Mouse (Mus musculus) thymus, adult 2 months (tissue): ENCODE data around the gene Dnajc11. TPM values are rescaled to one million over a fixed set of nuclear protein-coding genes. Genes with fewer than 3 reads are reported as not detected.
A peak's percentile ranks its signal among the peaks of the same experiment; 100 is the strongest.

Source experiments
- DNase-seq: peaks from one replicate; pipeline ENCODE4 v3.0.0; 2021
- H3K27ac ChIP-seq: fragments of 200-500 bp; 2 replicates; pipeline ENCODE4 v1.5.1; 2012; ENCODE audit warnings: low read length, control low read depth; ENCODE audit not compliant: control insufficient read depth, insufficient read depth
- H3K27me3 ChIP-seq: fragments of 200-500 bp; 2 replicates; pipeline ENCODE4 v1.6.1; 2012; ENCODE audit warnings: mild to moderate bottlenecking, low read length, moderate library complexity, mixed read lengths; ENCODE audit not compliant: control insufficient read depth, insufficient read depth
- H3K36me3 ChIP-seq: fragments of 200-500 bp; 2 replicates; pipeline ENCODE4 v1.6.1; 2012; ENCODE audit warnings: mild to moderate bottlenecking, low read length, moderate library complexity; ENCODE audit not compliant: control insufficient read depth, insufficient read depth
- H3K4me1 ChIP-seq: fragments of 200-500 bp; replicated peaks from 2 replicates; pipeline ENCODE4 v1.6.1; 2012; ENCODE audit warnings: low read length; ENCODE audit not compliant: control insufficient read depth, insufficient read depth
- H3K4me3 ChIP-seq: fragments of 200-500 bp; 2 replicates; pipeline ENCODE4 v1.5.1; 2012; ENCODE audit warnings: mild to moderate bottlenecking, low read length, control low read depth, moderate library complexity; ENCODE audit not compliant: control insufficient read depth, insufficient read depth
- CTCF ChIP-seq: fragments of 200-500 bp; IDR thresholded peaks from 2 replicates; pipeline ENCODE4 v1.5.1; 2012; ENCODE audit warnings: mild to moderate bottlenecking, control low read depth, low read length, moderate library complexity, borderline replicate concordance; ENCODE audit not compliant: control insufficient read depth, poor library complexity, insufficient read depth; ENCODE audit errors: extremely low read depth
- POLR2A ChIP-seq: fragments of 200-500 bp; IDR thresholded peaks from 2 replicates; pipeline ENCODE4 v1.6.1; 2012; ENCODE audit warnings: mild to moderate bottlenecking, low read length, control low read depth, moderate library complexity; ENCODE audit not compliant: control insufficient read depth, poor library complexity, insufficient read depth; ENCODE audit errors: extremely low read depth
- WGBS: fragments of 180-500 bp; shearing (Covaris S2); methylation state at CpG from one replicate; pipeline ENCODE4 v1.1.7; 2018; 5-methylcytosine and 5-hydroxymethylcytosine counted together
- polyA plus RNA-seq: library from polyadenylated mRNA; depleted of rRNA; stranded (reverse); fragments of >200 nt; gene quantifications from 2 replicates; pipeline ENCODE4 v1.2.3, GENCODE M21; 2012

The Dnajc11 gene
- polyA plus RNA-seq, 1 experiment, result 61.4 TPM

GRCm38 (mm10) chr4:151932576-151933504, 651 bp upstream of the Dnajc11 start:
- DNase-seq, result peak; percentile 22
- Histone ChIP-seq H3K4me3 (no peak overlapping the region), H3K4me1 (peaks cover 19% of the 10 kb centered on the region), H3K27ac (no peak overlapping the region), H3K36me3 (no peaks in the 10 kb centered on the region), H3K27me3 (no peaks in the 10 kb centered on the region)
- 38% methylated on average over 13 of the region's 13 CpGs for WGBS
- TF ChIP-seq CTCF, result no peak

- WGBS, result 1% methylated on average over 23 of the region's 23 CpGs
- H3K36me3 ChIP-seq, result no peaks in the 10 kb centered on the region
- TF ChIP-seq CTCF (no peak), POLR2A (no peak)
- peaks cover 19% of the 10 kb centered on the region for H3K4me1 ChIP-seq
- H3K4me3 ChIP-seq, result peak overlapping the region; percentile 49
- no peak for DNase-seq
- H3K27ac ChIP-seq, result no peak overlapping the region
- H3K27me3 ChIP-seq, result no peaks in the 10 kb centered on the region
These were observed 703 bp downstream of the Dnajc11 start for GRCm38 (mm10) chr4:151934215-151934572.

GRCm38 (mm10) chr4:151937441-151937840, 4.0 kb downstream of the Dnajc11 start:
- Histone ChIP-seq H3K27me3 (no peaks in the 10 kb centered on the region), H3K36me3 (no peaks in the 10 kb centered on the region), H3K4me3 (no peak overlapping the region), H3K4me1 (peaks cover 15% of the 10 kb centered on the region), H3K27ac (no peak overlapping the region)
- no peak for DNase-seq
- 95% methylated on average over 13 of the region's 13 CpGs for WGBS
- TF ChIP-seq CTCF (no peak), POLR2A (no peak)

- no peaks in the 10 kb centered on the region for H3K36me3 ChIP-seq
- TF ChIP-seq CTCF (no peak), POLR2A (no peak)
- no peak for DNase-seq
- no peak overlapping the region for H3K4me3 ChIP-seq
- H3K27me3 ChIP-seq, result no peaks in the 10 kb centered on the region
- H3K27ac ChIP-seq, result no peak overlapping the region
- 97% methylated on average over 3 of the region's 3 CpGs for WGBS
- peaks cover 9% of the 10 kb centered on the region for H3K4me1 ChIP-seq
These were observed 4.6 kb downstream of the Dnajc11 start for GRCm38 (mm10) chr4:151938089-151938488.

GRCm38 (mm10) chr4:151946211-151946610, 12.7 kb downstream of the Dnajc11 start:
- Histone ChIP-seq H3K4me1 (0 out of 2 replicates have a peak, but pooled peaks cover under 1% of the 10 kb centered on the region), H3K27ac (no peak overlapping the region), H3K4me3 (no peak overlapping the region), H3K27me3 (no peaks in the 10 kb centered on the region), H3K36me3 (no peaks in the 10 kb centered on the region)
- 96% methylated on average over 11 of the region's 11 CpGs for WGBS
- no peak for DNase-seq
- TF ChIP-seq POLR2A (no peak), CTCF (no peak)

GRCm38 (mm10) chr4:151948497-151949471, 15.3 kb downstream of the Dnajc11 start:
- no peak for TF ChIP-seq POLR2A
- TF ChIP-seq CTCF, result no peak
- 97% methylated on average over 14 of the region's 14 CpGs for WGBS
- H3K27me3 ChIP-seq, result no peaks in the 10 kb centered on the region
- H3K36me3 ChIP-seq, result peaks cover 19% of the 10 kb centered on the region
- 0 out of 2 replicates have a peak, but pooled peaks cover 3% of the 10 kb centered on the region for H3K4me1 ChIP-seq
- H3K27ac ChIP-seq, result no peak overlapping the region
- DNase-seq, result no peak
- no peak overlapping the region for H3K4me3 ChIP-seq
